Mouse (Mus musculus) limb, embryonic 12.5 days (tissue): ENCODE measurements at regions not wholly inside any gene's neighbourhood (a gene's known extent, or its start where the extent isn't known, plus 50 kb on each side); places are given as distances from the start of the nearest gene placed in this dataset.
A peak's percentile ranks its signal among the peaks of the same experiment; 100 is the strongest.
"Not testable (repeated sequence)": the region's sequence is repeated elsewhere in the genome, so short reads cannot be mapped to it uniquely, and the experiment has no call there.

Source experiments
- ATAC-seq: fragments of 200-750 bp; cut with Nextera tagmentation; 2 replicates; pipeline ENCODE4 v1.8.0; 2017; ENCODE audit warnings: low read depth, moderate TSS enrichment; ENCODE audit not compliant: insufficient number of reproducible peaks, insufficient read depth, low FRiP score, low TSS enrichment
- H3K27ac ChIP-seq: fragments of 300-500 bp; sonication (generic); 2 replicates; pipeline ENCODE4 v1.5.1; 2016; ENCODE audit warnings: mild to moderate bottlenecking, moderate library complexity
- H3K27me3 ChIP-seq: fragments of 300-500 bp; sonication (generic); 2 replicates; pipeline ENCODE4 v1.6.1; 2016; ENCODE audit warnings: mild to moderate bottlenecking, moderate library complexity
- H3K36me3 ChIP-seq: fragments of 300-500 bp; sonication (generic); 2 replicates; pipeline ENCODE4 v1.6.1; 2016; ENCODE audit warnings: mild to moderate bottlenecking, moderate library complexity
- H3K4me1 ChIP-seq: fragments of 300-500 bp; sonication (generic); replicated peaks from 2 replicates; pipeline ENCODE4 v1.6.1; 2016
- H3K4me2 ChIP-seq: fragments of 300-500 bp; sonication (generic); 2 replicates; pipeline ENCODE4 v1.6.1; 2016; ENCODE audit warnings: mild to moderate bottlenecking, moderate library complexity
- H3K4me3 ChIP-seq: fragments of 300-500 bp; sonication (generic); replicated peaks from 2 replicates; pipeline ENCODE4 v1.5.1; 2016; ENCODE audit warnings: mild to moderate bottlenecking
- H3K9ac ChIP-seq: fragments of 300-500 bp; sonication (generic); replicated peaks from 2 replicates; pipeline ENCODE4 v1.6.1; 2016; ENCODE audit warnings: mild to moderate bottlenecking, moderate library complexity
- H3K9me3 ChIP-seq: fragments of 300-500 bp; sonication (generic); 2 replicates; pipeline ENCODE4 v1.6.1; 2016; ENCODE audit warnings: mild to moderate bottlenecking, moderate library complexity
- WGBS: fragments of 180-500 bp; shearing (Covaris S2); methylation state at CpG from one replicate; pipeline ENCODE4 v1.1.7; 2016; 5-methylcytosine and 5-hydroxymethylcytosine counted together

DNA sequence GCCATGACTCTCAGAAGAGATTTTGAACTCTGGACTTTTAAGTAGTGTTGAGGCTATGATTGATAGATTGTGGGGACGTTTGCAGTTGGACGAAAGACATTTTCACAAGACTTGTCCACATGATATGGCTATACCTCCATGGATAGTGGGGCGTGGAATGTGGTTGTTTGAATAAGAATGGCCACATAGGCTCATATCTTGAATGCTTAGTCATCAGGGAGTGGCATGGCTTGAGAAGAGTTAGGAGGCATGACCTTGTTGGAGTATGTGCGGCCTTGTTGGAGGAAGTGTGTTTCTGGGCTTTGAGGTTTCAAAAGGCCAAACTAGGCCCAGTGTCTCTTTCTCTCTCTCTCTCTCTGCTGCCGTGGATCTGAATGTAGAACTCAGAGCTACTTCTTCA, 204.7 kb upstream of the Pclo start:
- Histone ChIP-seq H3K4me1 (no peaks in the 10 kb centered on the region), H3K27me3 (no peaks in the 10 kb centered on the region), H3K36me3 (no peaks in the 10 kb centered on the region), H3K9me3 (0 out of 2 replicates have a peak, but pooled peaks cover 2% of the 10 kb centered on the region), H3K27ac (no peak overlapping the region), H3K4me2 (no peak overlapping the region), H3K4me3 (no peak overlapping the region), H3K9ac (no peak overlapping the region)
- ATAC-seq: no peak
- WGBS: 88% methylated on average over 5 of the region's 5 CpGs

- 84% methylated on average over 3 of the region's 3 CpGs for WGBS
- no peak for ATAC-seq
- H3K27ac ChIP-seq: no peak overlapping the region
- H3K4me2 ChIP-seq: no peak overlapping the region
- no peaks in the 10 kb centered on the region for H3K27me3 ChIP-seq
- H3K9ac ChIP-seq: no peak overlapping the region
- no peaks in the 10 kb centered on the region for H3K36me3 ChIP-seq
- no peak overlapping the region for H3K4me3 ChIP-seq
- H3K4me1 ChIP-seq: no peaks in the 10 kb centered on the region
- 0 out of 2 replicates have a peak, but pooled peaks cover 2% of the 10 kb centered on the region for H3K9me3 ChIP-seq
These were observed 203.0 kb upstream of the Pclo start for GRCm38 (mm10) chr5:14311729-14312128.

GRCm38 (mm10) chr5:14320216-14320615, 194.5 kb upstream of the Pclo start:
- H3K4me3 ChIP-seq: no peak overlapping the region
- H3K36me3 ChIP-seq: no peaks in the 10 kb centered on the region
- no peak overlapping the region for H3K27ac ChIP-seq
- no peaks in the 10 kb centered on the region for H3K4me1 ChIP-seq
- no peak for ATAC-seq
- H3K9me3 ChIP-seq: no peaks in the 10 kb centered on the region
- WGBS: 89% methylated on average over 4 of the region's 4 CpGs
- no peak overlapping the region for H3K4me2 ChIP-seq
- H3K27me3 ChIP-seq: no peaks in the 10 kb centered on the region; the same call in 1 of the 2 replicates
- no peak overlapping the region for H3K9ac ChIP-seq

- no peaks in the 10 kb centered on the region; the same call in 1 of the 2 replicates for H3K27me3 ChIP-seq
- ATAC-seq: no peak
- no peaks in the 10 kb centered on the region for H3K9me3 ChIP-seq
- no peak overlapping the region for H3K27ac ChIP-seq
- H3K36me3 ChIP-seq: no peaks in the 10 kb centered on the region
- H3K4me1 ChIP-seq: no peaks in the 10 kb centered on the region
- no peak overlapping the region for H3K4me3 ChIP-seq
- H3K4me2 ChIP-seq: no peak overlapping the region
- H3K9ac ChIP-seq: no peak overlapping the region
- WGBS: 61% methylated on average over 1 of the region's 1 CpGs
These were observed 192.7 kb upstream of the Pclo start for GRCm38 (mm10) chr5:14322000-14322399.

GRCm38 (mm10) chr5:14360446-14360845, 154.3 kb upstream of the Pclo start:
- no peak for ATAC-seq
- 53% methylated on average over 1 of the region's 1 CpGs for WGBS

DNA sequence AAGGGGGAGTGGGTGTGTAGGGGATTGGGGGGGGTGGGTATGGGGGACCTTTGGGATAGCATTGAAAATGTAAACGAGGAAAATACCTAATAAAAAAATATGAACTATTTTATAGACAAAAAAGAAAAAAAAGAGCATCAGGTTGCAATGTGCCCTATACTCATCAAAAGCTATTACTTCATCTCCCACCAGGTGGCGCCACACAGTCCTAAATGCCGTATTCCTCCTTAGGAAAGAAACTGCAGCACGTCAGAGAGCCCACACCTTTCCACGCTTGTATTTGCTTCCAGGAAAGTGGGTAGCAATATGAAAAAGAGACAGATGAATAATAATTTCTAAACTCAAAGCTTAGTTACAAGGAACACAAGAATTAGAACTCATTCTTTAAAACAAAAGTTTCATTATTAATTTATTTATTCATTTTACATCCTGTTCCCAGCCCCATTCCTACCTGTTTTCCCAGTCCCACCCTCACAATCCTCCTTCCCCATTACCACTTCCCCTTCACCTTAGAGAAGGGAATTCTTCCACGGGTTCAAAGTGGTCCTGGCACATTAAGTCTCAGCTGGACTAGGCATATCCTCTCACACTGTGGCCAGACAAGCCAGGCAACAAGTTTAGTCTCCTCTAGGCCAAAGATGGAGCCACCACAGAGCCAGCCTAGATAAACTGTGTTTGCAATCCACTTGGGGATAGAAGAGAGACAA, 125.4 kb upstream of the Pclo start:
- no peaks in the 10 kb centered on the region for H3K4me1 ChIP-seq
- no peak overlapping the region for H3K4me2 ChIP-seq
- ATAC-seq: peak; percentile 78; the same call in 1 of the 2 replicates
- no peaks in the 10 kb centered on the region for H3K27me3 ChIP-seq
- no peaks in the 10 kb centered on the region for H3K9me3 ChIP-seq
- H3K4me3 ChIP-seq: no peak overlapping the region
- H3K9ac ChIP-seq: no peak overlapping the region
- 15% methylated on average over 6 of the region's 6 CpGs for WGBS
- no peak overlapping the region for H3K27ac ChIP-seq
- no peaks in the 10 kb centered on the region for H3K36me3 ChIP-seq

More at GRCm38 (mm10) chr5:14360446-14360845, 154.3 kb upstream of the Pclo start:
- H3K9ac ChIP-seq: no peak overlapping the region
- no peaks in the 10 kb centered on the region for H3K36me3 ChIP-seq
- no peak overlapping the region for H3K4me2 ChIP-seq
- H3K27me3 ChIP-seq: no peaks in the 10 kb centered on the region
- peaks cover 4% of the 10 kb centered on the region; the same call in 1 of the 2 replicates for H3K9me3 ChIP-seq
- H3K4me1 ChIP-seq: no peaks in the 10 kb centered on the region
- H3K4me3 ChIP-seq: no peak overlapping the region
- H3K27ac ChIP-seq: no peak overlapping the region

GRCm38 (mm10) chr5:14391793-14392192, 122.9 kb upstream of the Pclo start:
- Histone ChIP-seq H3K27ac (no peak overlapping the region), H3K9ac (no peak overlapping the region), H3K4me2 (no peak overlapping the region), H3K4me1 (no peaks in the 10 kb centered on the region), H3K27me3 (no peaks in the 10 kb centered on the region), H3K36me3 (no peaks in the 10 kb centered on the region), H3K9me3 (no peaks in the 10 kb centered on the region), H3K4me3 (no peak overlapping the region)
- no peak for ATAC-seq
- 82% methylated on average over 3 of the region's 3 CpGs for WGBS

DNA sequence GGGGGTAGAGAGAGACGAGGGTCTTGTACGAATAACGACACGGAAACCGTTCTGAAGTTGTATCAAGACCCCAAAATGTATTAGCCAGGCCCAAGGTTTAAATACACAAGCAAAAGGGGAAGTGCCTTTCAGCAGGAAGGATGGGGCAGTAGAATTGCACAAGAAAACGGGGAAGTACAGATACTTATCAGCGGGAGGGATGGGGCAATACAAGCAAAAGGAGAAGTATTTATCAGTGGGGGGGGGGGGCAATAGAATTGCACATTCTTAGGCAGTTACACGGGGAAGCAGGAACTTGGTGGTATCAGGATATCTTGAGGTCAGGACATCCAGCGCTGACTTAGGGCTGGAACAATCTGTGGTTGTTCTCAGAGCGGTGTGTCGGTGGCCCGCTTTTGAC, 111.3 kb upstream of the Pclo start:
- not testable (repeated sequence) for H3K9me3 ChIP-seq, H3K27me3 ChIP-seq, H3K36me3 ChIP-seq, H3K4me2 ChIP-seq, H3K4me3 ChIP-seq, H3K4me1 ChIP-seq, H3K9ac ChIP-seq, H3K27ac ChIP-seq, ATAC-seq
- 87% methylated on average over 10 of the region's 12 CpGs for WGBS

DNA sequence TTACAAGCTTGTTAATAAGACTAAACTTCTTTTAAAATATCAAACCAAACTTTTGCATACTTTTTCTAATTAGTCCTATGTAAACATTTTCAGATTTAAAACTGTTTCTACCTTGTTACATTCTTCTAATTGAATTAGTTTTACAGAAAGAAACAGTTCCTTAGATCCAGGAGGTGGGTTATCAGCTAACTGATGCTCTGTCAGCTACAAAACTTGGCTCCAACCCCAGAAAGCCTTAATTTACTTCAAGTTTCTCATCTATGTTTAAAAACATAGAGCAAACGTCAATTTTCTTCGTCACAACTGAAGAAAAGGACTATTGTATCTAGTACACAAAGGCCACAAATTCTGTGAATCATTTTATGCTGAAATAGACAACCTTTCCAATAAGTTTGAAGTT, 110.4 kb upstream of the Pclo start:
- Histone ChIP-seq H3K4me2 (no peak overlapping the region), H3K9me3 (no peaks in the 10 kb centered on the region), H3K27ac (no peak overlapping the region), H3K27me3 (no peaks in the 10 kb centered on the region), H3K36me3 (no peaks in the 10 kb centered on the region), H3K4me3 (no peak overlapping the region), H3K4me1 (no peaks in the 10 kb centered on the region), H3K9ac (no peak overlapping the region)
- no peak for ATAC-seq
- 80% methylated on average over 2 of the region's 2 CpGs for WGBS

- no peaks in the 10 kb centered on the region for H3K9me3 ChIP-seq
- no peak overlapping the region for H3K27ac ChIP-seq
- H3K4me3 ChIP-seq: no peak overlapping the region
- no peaks in the 10 kb centered on the region for H3K36me3 ChIP-seq
- H3K4me2 ChIP-seq: no peak overlapping the region
- ATAC-seq: no peak
- 87% methylated on average over 1 of the region's 1 CpGs for WGBS
- H3K9ac ChIP-seq: no peak overlapping the region
- no peaks in the 10 kb centered on the region for H3K4me1 ChIP-seq
- H3K27me3 ChIP-seq: no peaks in the 10 kb centered on the region
These were observed 99.4 kb upstream of the Pclo start for GRCm38 (mm10) chr5:14415234-14415862.

- no peak for ATAC-seq
- 58% methylated on average over 5 of the region's 5 CpGs for WGBS
These were observed 61.6 kb upstream of the Pclo start for GRCm38 (mm10) chr5:14453082-14453481.

More at GRCm38 (mm10) chr5:14453082-14453481, 61.6 kb upstream of the Pclo start:
- Histone ChIP-seq H3K36me3 (no peaks in the 10 kb centered on the region), H3K9ac (no peak overlapping the region), H3K4me3 (no peak overlapping the region), H3K4me1 (no peaks in the 10 kb centered on the region), H3K4me2 (no peak overlapping the region), H3K9me3 (no peaks in the 10 kb centered on the region), H3K27ac (no peak overlapping the region), H3K27me3 (no peaks in the 10 kb centered on the region)
